Mouse (Mus musculus): ENCODE measurements around the gene Snx29.

DNA sequence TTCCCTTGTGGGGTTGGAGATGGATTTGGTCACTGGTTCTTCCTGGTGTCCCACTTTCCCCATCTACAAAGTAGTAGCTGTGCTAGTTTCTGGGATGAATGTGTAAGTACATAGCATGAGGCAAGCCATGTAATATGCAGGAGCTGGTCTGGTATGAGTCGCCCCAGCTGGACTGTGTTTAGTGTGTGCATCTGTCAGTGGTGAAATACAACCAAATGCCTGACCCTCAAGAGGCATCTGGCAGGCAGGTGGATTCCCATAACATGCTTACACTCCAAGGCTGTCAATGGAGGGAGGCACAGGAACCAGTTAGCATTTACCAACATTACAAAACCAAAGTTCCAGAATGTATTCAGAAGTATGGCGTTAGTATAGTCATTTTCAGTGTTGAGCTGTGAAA is 187.7 kb downstream of the Snx29 start:
- TF ChIP-seq CTCF (IDR thresholded peaks at IDR 0.05; ENCODE audit: borderline replicate concordance, control insufficient read depth, extremely low read depth, insufficient read depth, low read length, poor library complexity) (no peak), POLR2A (IDR thresholded peaks at IDR 0.05; ENCODE audit: control insufficient read depth, extremely low read depth, insufficient read depth, low read length, poor library complexity) (no peak)
